Mouse (Mus musculus): ENCODE data around the gene Crym. TPM values are rescaled to one million over a fixed set of nuclear protein-coding genes. Genes with fewer than 3 reads are reported as not detected.

The Crym gene
- polyA plus RNA-seq, 1 experiment from 2014 or later = 0.68 TPM

DNA sequence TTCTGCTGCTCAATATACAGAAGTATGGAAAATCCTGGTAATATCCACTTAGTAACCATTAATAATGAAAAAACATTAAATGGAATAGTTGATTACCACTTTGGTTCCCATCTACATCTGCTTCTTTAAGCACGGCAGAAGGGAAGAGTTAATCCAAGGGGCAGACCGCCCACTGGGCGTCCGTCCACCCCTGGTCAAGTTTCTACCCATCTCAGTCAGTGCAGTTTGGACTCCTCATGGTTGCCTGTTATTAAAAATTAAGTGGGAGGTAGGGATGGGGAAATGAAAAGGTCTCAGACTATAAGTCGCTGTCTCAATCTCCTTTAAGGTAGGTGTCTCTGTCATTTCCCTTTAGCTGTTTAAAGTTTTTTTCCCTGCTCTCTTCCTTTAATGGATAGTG, 13.0 kb downstream of the Crym start:
- Histone ChIP-seq H3K27ac (replicated peaks) (peak overlapping the region; percentile 33; the same call in 1 of the 2 replicates), H3K4me2 (no peak overlapping the region), H3K4me3 (replicated peaks) (no peak overlapping the region), H3K36me3 (replicated peaks) (no peaks in the 10 kb centered on the region), H3K9ac (no peak overlapping the region), H3K9me3 (replicated peaks) (no peaks in the 10 kb centered on the region), H3K4me1 (replicated peaks) (no peaks in the 10 kb centered on the region), H3K27me3 (no peaks in the 10 kb centered on the region)
- ATAC-seq (ENCODE audit: insufficient read depth) = no peak
- WGBS (ENCODE audit: insufficient replicate concordance) = 73% methylated on average over 5 of the region's 5 CpGs

DNA sequence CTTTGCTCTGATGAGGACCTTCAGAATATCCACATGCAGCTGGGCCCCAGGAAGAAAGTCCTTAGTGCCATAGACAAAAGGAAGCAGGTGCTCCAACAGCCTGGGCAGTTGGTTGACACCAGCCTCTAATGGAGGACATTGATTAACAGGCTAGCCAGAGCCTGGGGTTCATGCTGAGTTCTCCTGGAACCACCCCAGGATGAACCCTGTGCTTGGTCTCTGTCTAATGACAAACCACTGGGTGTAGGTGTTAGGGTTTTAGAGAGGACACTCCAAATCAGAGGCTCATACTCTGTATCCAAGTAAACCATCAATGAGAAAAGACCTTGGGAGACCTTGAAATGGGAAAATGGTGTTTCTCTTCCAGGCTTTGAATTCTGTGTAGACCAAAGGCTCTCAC, 19.0 kb downstream of the Crym start:
- ATAC-seq (ENCODE audit: insufficient read depth) = no peak
- no peaks in the 10 kb centered on the region for H3K9me3 ChIP-seq (replicated peaks)
- H3K27ac ChIP-seq (replicated peaks) = no peak overlapping the region
- no peaks in the 10 kb centered on the region for H3K36me3 ChIP-seq (replicated peaks)
- no peak overlapping the region for H3K4me2 ChIP-seq
- H3K4me3 ChIP-seq (replicated peaks) = no peak overlapping the region
- H3K27me3 ChIP-seq = no peaks in the 10 kb centered on the region
- 0 out of 2 replicates have a peak, but pooled peaks cover 3% of the 10 kb centered on the region for H3K4me1 ChIP-seq (replicated peaks)
- no peak overlapping the region for H3K9ac ChIP-seq

DNA sequence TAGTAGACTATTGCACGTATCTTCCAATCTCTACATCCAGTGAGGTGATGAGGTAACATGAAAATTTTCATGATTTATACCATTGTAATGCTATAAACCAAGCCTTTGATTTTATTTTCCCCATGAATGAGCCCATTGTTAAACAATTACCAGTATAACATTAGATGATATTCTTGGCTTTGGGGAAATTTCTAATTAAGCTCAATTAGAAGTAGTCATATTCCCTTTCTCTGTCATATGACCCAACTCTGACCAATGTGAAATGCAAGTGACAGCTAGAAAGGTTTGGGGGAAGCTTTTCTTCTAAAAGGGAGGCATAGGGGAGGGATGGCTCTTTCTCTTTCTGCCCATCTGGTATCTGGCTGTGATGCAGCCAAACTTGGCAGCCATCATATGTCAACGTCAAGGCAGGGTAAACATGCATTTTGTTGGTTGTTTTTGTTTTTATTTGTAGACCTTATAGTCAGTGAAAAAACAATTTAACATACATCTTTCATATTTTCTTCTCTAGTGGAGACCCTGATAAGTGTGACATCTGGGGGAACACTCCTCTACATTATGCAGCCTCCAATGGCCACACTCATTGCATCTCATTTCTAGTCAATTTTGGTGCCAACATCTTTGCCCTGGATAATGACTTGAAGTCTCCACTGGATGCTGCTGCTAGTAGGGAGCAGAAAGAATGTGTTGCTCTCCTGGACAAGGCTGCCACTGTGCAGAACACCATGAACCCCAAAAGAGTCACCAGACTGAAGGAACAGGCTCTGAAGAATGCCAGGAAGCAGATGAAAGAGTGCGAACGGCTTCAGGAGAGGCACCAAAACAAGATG, 20.3 kb downstream of the Crym start:
- Histone ChIP-seq H3K4me2 (no peak overlapping the region), H3K4me3 (replicated peaks) (no peak overlapping the region), H3K27ac (replicated peaks) (no peak overlapping the region), H3K4me1 (replicated peaks) (0 out of 2 replicates have a peak, but pooled peaks cover 3% of the 10 kb centered on the region), H3K9ac (no peak overlapping the region), H3K36me3 (replicated peaks) (no peaks in the 10 kb centered on the region), H3K9me3 (replicated peaks) (no peaks in the 10 kb centered on the region), H3K27me3 (no peaks in the 10 kb centered on the region)
- ATAC-seq (ENCODE audit: insufficient read depth) = no peak
- WGBS (ENCODE audit: insufficient replicate concordance) = 76% methylated on average over 4 of the region's 4 CpGs

DNA sequence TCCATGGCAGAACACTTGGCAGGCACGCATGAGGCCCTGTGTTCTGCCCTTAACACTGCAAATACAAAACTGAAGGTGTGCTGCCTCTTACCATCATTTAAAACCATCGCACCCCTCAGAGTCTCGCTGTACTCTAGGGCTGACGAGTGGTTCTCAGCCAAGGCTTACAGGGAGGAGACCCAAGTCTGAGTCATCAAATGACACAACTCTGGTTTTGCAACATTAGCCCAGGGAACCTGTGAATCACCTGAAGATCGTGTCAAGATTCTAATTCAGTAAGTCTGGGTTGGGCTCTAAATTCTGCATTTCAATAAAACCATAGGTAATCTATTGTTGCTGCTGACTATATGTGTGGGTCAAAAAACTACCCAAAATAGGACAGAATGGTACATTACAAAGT, 21.4 kb downstream of the Crym start:
- H3K27me3 ChIP-seq = no peaks in the 10 kb centered on the region
- no peaks in the 10 kb centered on the region for H3K9me3 ChIP-seq (replicated peaks)
- H3K36me3 ChIP-seq (replicated peaks) = no peaks in the 10 kb centered on the region
- WGBS (ENCODE audit: insufficient replicate concordance) = 52% methylated on average over 5 of the region's 5 CpGs
- H3K4me2 ChIP-seq = no peak overlapping the region
- no peak overlapping the region for H3K4me3 ChIP-seq (replicated peaks)
- no peak overlapping the region for H3K27ac ChIP-seq (replicated peaks)
- no peak overlapping the region for H3K9ac ChIP-seq
- ATAC-seq (ENCODE audit: insufficient read depth) = no peak
- H3K4me1 ChIP-seq (replicated peaks) = 0 out of 2 replicates have a peak, but pooled peaks cover 3% of the 10 kb centered on the region

DNA sequence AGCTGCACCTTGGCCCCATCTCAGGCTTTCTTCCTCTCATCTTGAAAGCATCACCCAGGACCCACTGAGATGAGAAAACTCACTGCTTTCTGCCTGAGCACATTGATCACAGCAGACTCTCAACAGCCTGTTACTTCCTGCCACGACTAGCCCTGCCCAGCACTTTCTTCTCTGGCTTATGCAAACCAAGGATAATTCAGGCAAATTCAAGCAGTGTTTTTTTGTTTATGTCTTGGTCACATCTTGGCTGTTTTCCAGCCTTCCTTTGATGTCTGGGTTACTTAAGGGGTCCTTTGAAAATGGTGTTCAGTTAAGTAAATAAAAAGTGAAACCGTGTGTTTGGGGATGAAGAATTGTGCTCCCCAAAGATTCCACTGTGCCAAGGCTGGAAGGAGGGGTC, 23.0 kb downstream of the Crym start:
- Histone ChIP-seq H3K4me1 (replicated peaks) (0 out of 2 replicates have a peak, but pooled peaks cover 3% of the 10 kb centered on the region), H3K4me3 (replicated peaks) (no peak overlapping the region), H3K9ac (no peak overlapping the region), H3K9me3 (replicated peaks) (no peaks in the 10 kb centered on the region), H3K27ac (replicated peaks) (no peak overlapping the region), H3K27me3 (no peaks in the 10 kb centered on the region), H3K4me2 (no peak overlapping the region), H3K36me3 (replicated peaks) (no peaks in the 10 kb centered on the region)
- 9% methylated on average over 2 of the region's 2 CpGs for WGBS (ENCODE audit: insufficient replicate concordance)
- no peak for ATAC-seq (ENCODE audit: insufficient read depth)

DNA sequence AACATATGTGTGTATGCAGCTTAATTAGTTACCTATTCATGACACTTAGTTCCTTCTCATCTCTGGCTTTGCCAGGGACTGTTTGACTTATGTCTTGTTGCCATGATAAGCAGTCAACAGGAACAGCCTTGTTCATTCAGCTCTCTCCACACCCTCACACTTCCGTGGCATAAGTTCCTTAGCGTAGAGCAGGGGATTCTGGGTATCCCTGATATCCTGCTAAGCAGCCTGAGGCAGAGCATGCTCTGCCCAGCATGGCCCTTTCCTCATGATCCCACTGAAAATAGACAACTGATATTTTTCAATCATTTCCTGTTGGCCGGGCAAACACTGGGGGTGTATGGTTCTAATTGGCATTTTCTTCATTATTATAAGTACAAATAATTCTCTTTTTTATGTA, 24.3 kb downstream of the Crym start:
- 67% methylated on average over 3 of the region's 3 CpGs for WGBS (ENCODE audit: insufficient replicate concordance)
- no peak for ATAC-seq (ENCODE audit: insufficient read depth)
- Histone ChIP-seq H3K4me2 (no peak overlapping the region), H3K4me3 (replicated peaks) (no peak overlapping the region), H3K36me3 (replicated peaks) (no peaks in the 10 kb centered on the region), H3K9me3 (replicated peaks) (no peaks in the 10 kb centered on the region), H3K9ac (no peak overlapping the region), H3K27ac (replicated peaks) (no peak overlapping the region), H3K4me1 (replicated peaks) (0 out of 2 replicates have a peak, but pooled peaks cover 3% of the 10 kb centered on the region), H3K27me3 (no peaks in the 10 kb centered on the region)

DNA sequence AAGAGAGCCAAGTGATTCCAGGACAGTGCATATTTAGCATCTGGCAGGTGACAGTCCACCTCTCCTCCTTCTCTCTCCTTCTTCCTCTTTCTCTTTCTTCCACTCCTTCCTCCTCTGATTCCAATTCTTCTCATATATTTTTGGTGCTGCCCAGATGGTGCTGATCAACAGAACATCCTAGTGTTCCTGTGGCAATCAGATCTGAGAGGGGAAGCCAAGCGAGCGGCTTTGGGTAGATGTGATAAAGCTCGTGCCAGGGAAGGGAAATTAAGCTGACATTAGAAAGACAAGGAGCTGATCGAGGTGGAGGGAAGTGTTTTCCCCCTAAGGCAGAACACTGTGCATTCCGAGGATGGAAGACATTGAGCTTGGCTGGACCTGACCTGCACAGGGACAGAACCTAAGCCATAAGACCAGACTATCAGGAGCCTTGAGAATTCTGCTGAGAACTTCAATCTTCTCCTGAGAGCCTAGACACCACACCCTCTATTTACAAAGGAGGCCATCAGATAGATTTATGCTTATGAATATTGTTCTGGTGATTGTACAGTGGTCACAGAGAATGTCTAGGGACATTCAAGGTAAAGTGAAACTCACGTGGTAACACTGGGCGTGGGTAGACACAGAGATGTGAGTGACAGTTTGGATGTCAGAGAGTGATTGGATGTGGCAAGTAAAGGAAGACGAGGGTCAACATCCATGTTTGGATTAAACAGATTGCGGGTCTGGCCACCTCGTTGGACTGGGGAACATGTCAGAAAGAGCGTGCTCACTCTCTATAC, 27.0 kb downstream of the Crym start:
- Histone ChIP-seq H3K9ac (peak overlapping the region; percentile 21; the same call in 1 of the 2 replicates), H3K27ac (replicated peaks) (peak overlapping the region; percentile 61; the same call in 1 of the 2 replicates), H3K4me3 (replicated peaks) (peak overlapping the region; percentile 45), H3K4me2 (peak overlapping the region; percentile 42), H3K27me3 (no peaks in the 10 kb centered on the region), H3K36me3 (replicated peaks) (no peaks in the 10 kb centered on the region), H3K4me1 (replicated peaks) (0 out of 2 replicates have a peak, but pooled peaks cover 3% of the 10 kb centered on the region), H3K9me3 (replicated peaks) (no peaks in the 10 kb centered on the region)
- ATAC-seq (ENCODE audit: insufficient read depth) = peak; percentile 49
- WGBS (ENCODE audit: insufficient replicate concordance) = 43% methylated on average over 11 of the region's 11 CpGs

DNA sequence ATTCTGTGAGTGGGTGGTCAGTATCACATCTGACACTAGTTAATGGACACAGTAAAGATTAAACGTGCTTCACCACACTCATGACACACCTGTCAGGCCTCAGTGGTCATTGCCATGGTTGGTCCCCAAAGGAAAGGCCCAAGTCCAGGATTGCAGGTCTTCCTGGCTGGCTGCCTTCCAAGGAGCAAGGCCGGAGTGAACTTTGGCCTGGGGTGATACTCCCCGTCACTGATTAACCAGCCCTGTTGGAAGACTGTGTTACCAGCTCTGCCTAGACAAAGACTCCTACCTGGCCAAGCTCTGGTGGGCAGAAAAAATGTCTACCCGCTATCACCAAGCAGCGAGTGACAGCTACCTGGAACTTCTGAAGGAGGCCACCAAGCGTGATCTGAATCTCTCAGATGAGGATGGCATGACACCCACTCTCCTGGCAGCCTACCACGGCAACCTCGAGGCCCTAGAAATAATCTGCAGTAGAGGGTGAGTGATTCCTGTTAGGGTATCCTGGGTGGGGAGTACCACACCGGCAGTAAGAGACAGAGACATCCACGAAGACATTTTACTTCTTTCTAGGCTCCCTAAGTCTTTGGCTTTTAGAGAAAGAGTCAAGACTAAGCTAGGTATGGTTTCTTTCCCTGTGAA, 28.2 kb downstream of the Crym start, which contains the start of gene Anks4b:
Gene Anks4b (plus strand): TSS at position 256 of the 642 bp plus-strand sequence.
- Histone ChIP-seq H3K4me3 (replicated peaks) (peak within 1 kb of the TSS; percentile 45), H3K9me3 (replicated peaks) (no peaks in the 10 kb centered on the region), H3K36me3 (replicated peaks) (no peaks in the 10 kb centered on the region), H3K4me1 (replicated peaks) (0 out of 2 replicates have a peak, but pooled peaks cover under 1% of the 10 kb centered on the region), H3K27me3 (no peaks in the 10 kb centered on the region), H3K27ac (replicated peaks) (peak within 1 kb of the TSS; percentile 61), H3K9ac (peak within 1 kb of the TSS; percentile 25; the same call in 1 of the 2 replicates), H3K4me2 (peak within 1 kb of the TSS; percentile 42)
- peak; percentile 80 for ATAC-seq (ENCODE audit: insufficient read depth)
- WGBS (ENCODE audit: insufficient replicate concordance) = 56% methylated on average over 10 of the region's 10 CpGs

DNA sequence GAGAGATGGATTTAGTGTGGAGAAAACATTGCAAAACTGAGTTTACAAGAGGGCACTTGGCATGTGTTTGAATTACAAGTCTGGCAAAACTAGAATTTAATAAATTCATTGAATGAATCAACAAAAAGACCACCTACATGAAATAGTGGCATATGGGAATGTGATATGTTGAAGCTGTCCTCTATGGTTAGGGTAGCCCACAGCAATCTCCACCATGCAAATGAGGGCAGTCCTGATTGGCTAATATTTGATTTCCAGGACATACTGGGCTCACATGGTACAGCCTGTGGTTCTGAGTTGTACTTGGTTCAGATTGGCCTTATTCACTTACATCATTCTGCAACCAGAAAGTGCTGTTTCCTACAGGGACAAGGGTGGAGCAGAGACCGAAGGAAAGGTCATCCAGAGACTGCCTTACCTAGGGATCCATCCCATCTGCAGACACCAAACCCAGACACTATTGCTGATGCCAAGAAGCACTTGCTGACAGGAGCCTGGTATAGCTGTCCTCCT, 29.7 kb downstream of the Crym start:
- H3K4me2 ChIP-seq = no peak overlapping the region
- H3K9me3 ChIP-seq (replicated peaks) = no peaks in the 10 kb centered on the region
- no peak overlapping the region for H3K9ac ChIP-seq
- no peaks in the 10 kb centered on the region for H3K36me3 ChIP-seq (replicated peaks)
- no peak overlapping the region for H3K4me3 ChIP-seq (replicated peaks)
- H3K27me3 ChIP-seq = no peaks in the 10 kb centered on the region
- 59% methylated on average over 1 of the region's 1 CpGs for WGBS (ENCODE audit: insufficient replicate concordance)
- H3K4me1 ChIP-seq (replicated peaks) = no peaks in the 10 kb centered on the region
- no peak for ATAC-seq (ENCODE audit: insufficient read depth)
- H3K27ac ChIP-seq (replicated peaks) = no peak overlapping the region

DNA sequence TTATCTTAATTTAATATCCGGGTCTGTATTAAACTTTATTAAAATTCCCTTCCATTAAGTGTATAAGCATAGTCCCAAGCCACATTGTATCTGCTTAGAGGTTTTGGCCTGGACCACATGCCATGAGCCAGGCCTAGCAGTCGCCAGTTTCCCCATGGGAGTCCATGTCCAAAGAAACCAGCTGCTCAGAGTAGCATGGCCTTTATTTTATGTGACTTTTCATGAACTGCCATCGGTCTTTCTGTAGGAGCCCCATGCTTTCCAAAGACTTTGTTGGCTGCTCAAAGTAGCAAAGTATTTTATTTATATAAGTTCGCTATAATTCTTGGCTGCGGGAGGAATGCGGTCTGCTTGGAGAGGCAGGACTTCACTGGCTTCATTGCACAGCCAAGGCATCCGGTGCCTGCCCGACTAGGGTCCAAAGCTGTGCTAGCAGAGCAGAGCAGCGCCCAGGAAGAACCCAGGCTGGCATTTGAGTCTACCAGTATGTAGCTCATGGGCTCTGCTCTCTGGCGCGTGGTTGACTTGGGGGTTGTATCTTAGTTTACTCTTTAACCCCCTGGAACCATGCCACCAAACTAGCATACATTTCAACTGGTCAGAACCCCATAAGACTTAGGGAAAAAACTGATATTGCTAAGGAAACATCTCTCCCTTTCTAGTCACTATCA, 38.2 kb downstream of the Crym start:
- Histone ChIP-seq H3K4me1 (replicated peaks) (no peaks in the 10 kb centered on the region), H3K4me3 (replicated peaks) (no peak overlapping the region), H3K9ac (no peak overlapping the region), H3K4me2 (no peak overlapping the region), H3K36me3 (replicated peaks) (no peaks in the 10 kb centered on the region), H3K9me3 (replicated peaks) (no peaks in the 10 kb centered on the region), H3K27me3 (no peaks in the 10 kb centered on the region), H3K27ac (replicated peaks) (no peak overlapping the region)
- ATAC-seq (ENCODE audit: insufficient read depth) = no peak
- WGBS (ENCODE audit: insufficient replicate concordance) = 75% methylated on average over 11 of the region's 11 CpGs

All from liver, embryonic 15.5 days (tissue).